Mouse (Mus musculus) lung, postnatal 0 days (tissue): Measurements from ENCODE around the gene Wfdc8.
"Not testable (repeated sequence)": the region's sequence is repeated elsewhere in the genome, so short reads cannot be mapped to it uniquely, and the experiment has no call there.

Source experiments
- CTCF ChIP-seq: IDR thresholded peaks from 2 replicates; pipeline ENCODE4 v1.5.1; 2016; ENCODE audit warnings: antibody characterized with exemption, mild to moderate bottlenecking
- EP300 ChIP-seq: IDR thresholded peaks from 2 replicates; pipeline ENCODE4 v1.6.1; 2016; ENCODE audit warnings: antibody characterized with exemption, mild to moderate bottlenecking, control low read depth

GRCm38 (mm10) chr2:164573359-164573758, 40.1 kb downstream of the Wfdc8 start, which contains the start of gene Spint3:
- TF ChIP-seq CTCF, EP300: not testable (repeated sequence)
